Mouse (Mus musculus): ENCODE data around the gene Dapk3. TPM values are rescaled to one million over a fixed set of nuclear protein-coding genes. Genes with fewer than 3 reads are reported as not detected.

Gene Dapk3
- polyA plus RNA-seq (2012; ENCODE audit: low replicate concordance), result 53.3 and 169 TPM in 2 replicates

GRCm38 (mm10) chr10:81182336-81183333, at the start of gene Dapk3:
Gene Dapk3, plus strand, starts transcription at chr10:81183005.

GRCm38 (mm10) chr10:81134966-81135681, 47.7 kb upstream of the Dapk3 start, which contains the start of gene Zbtb7a:
Gene Zbtb7a, plus strand, starts transcription at chr10:81135220.

GRCm38 (mm10) chr10:81167200-81168086, 15.4 kb upstream of the Dapk3 start, which contains the start of gene Pias4:
Gene Pias4, minus strand, starts transcription at chr10:81167923.

GRCm38 (mm10) chr10:81176466-81177271, 6.1 kb upstream of the Dapk3 start, which contains the start of gene Eef2:
Gene Eef2, plus strand, starts transcription at chr10:81176631.

GRCm38 (mm10) chr10:81183805-81184204, 1.0 kb downstream of the Dapk3 start, which contains the start of gene 4930442H23Rik:
Gene 4930442H23Rik, minus strand, starts transcription at chr10:81183849.

GRCm38 (mm10) chr10:81201807-81202758, 19.3 kb downstream of the Dapk3 start, which contains the start of gene Nmrk2:
Gene Nmrk2, minus strand, starts transcription at chr10:81202051.

GRCm38 (mm10) chr10:81230438-81231332, 47.9 kb downstream of the Dapk3 start, which contains the start of gene Atcay:
Gene Atcay, minus strand, starts transcription at chr10:81230833.

GRCm38 (mm10) chr10:81232580-81233225, 49.9 kb downstream of the Dapk3 start, which contains the start of gene Zfr2:
Gene Zfr2, plus strand, starts transcription at chr10:81233155.

Other genes with a start within 250 kb of the Dapk3 start
- 0.27 and 0.35 TPM in 2 replicates for gene Gng7, start 168.1 kb upstream of the Dapk3 start, polyA plus RNA-seq (2012; ENCODE audit: low replicate concordance)
- gene Diras1, start 157.3 kb upstream of the Dapk3 start, polyA plus RNA-seq (2012; ENCODE audit: low replicate concordance), result not detected in 2 replicates
- gene Slc39a3, start 145.6 kb upstream of the Dapk3 start, polyA plus RNA-seq (2012; ENCODE audit: low replicate concordance), result 13.0 and 21.1 TPM in 2 replicates
- gene Sgta, start 122.8 kb upstream of the Dapk3 start, polyA plus RNA-seq (2012; ENCODE audit: low replicate concordance), result 204 and 220 TPM in 2 replicates
- gene Thop1, start 113.0 kb upstream of the Dapk3 start, polyA plus RNA-seq (2012; ENCODE audit: low replicate concordance), result 162 and 193 TPM in 2 replicates
- 0.35 TPM in 1 of 2 replicates, not detected in the other for gene Creb3l3, start 84.1 kb upstream of the Dapk3 start, polyA plus RNA-seq (2012; ENCODE audit: low replicate concordance)
- 498 and 833 TPM in 2 replicates for gene Map2k2, start 77.1 kb upstream of the Dapk3 start, polyA plus RNA-seq (2012; ENCODE audit: low replicate concordance)
- 295 and 321 TPM in 2 replicates for gene Zbtb7a, start 47.8 kb upstream of the Dapk3 start, polyA plus RNA-seq (2012; ENCODE audit: low replicate concordance)
- 90.2 and 186 TPM in 2 replicates for gene Pias4, start 15.1 kb upstream of the Dapk3 start, polyA plus RNA-seq (2012; ENCODE audit: low replicate concordance)
- 344 and 2,489 TPM in 2 replicates for gene Eef2, start 6.4 kb upstream of the Dapk3 start, polyA plus RNA-seq (2012; ENCODE audit: low replicate concordance)
- not detected in 2 replicates for gene 4930442H23Rik, start 844 bp downstream of the Dapk3 start, polyA plus RNA-seq (2012; ENCODE audit: low replicate concordance)
- not detected in 2 replicates for gene Nmrk2, start 19.0 kb downstream of the Dapk3 start, polyA plus RNA-seq (2012; ENCODE audit: low replicate concordance)
- 0.09 and 0.16 TPM in 2 replicates for gene Atcay, start 47.8 kb downstream of the Dapk3 start, polyA plus RNA-seq (2012; ENCODE audit: low replicate concordance)
- gene Zfr2, start 50.1 kb downstream of the Dapk3 start, polyA plus RNA-seq (2012; ENCODE audit: low replicate concordance), result 1.6 and 1.7 TPM in 2 replicates
- 4.8 and 18.9 TPM in 2 replicates for gene Matk, start 69.9 kb downstream of the Dapk3 start, polyA plus RNA-seq (2012; ENCODE audit: low replicate concordance)
- 351 and 433 TPM in 2 replicates for gene Mrpl54, start 83.9 kb downstream of the Dapk3 start, polyA plus RNA-seq (2012; ENCODE audit: low replicate concordance)
- gene Apba3, start 84.0 kb downstream of the Dapk3 start, polyA plus RNA-seq (2012; ENCODE audit: low replicate concordance), result 147 and 155 TPM in 2 replicates
- gene Tjp3, start 108.6 kb downstream of the Dapk3 start, polyA plus RNA-seq (2012; ENCODE audit: low replicate concordance), result 2.4 and 5.3 TPM in 2 replicates
- 189 and 253 TPM in 2 replicates for gene Pip5k1c, start 110.0 kb downstream of the Dapk3 start, polyA plus RNA-seq (2012; ENCODE audit: low replicate concordance)
- gene Cactin, start 138.1 kb downstream of the Dapk3 start, polyA plus RNA-seq (2012; ENCODE audit: low replicate concordance), result 67.6 and 96.5 TPM in 2 replicates
- 3.7 and 8.0 TPM in 2 replicates for gene Tbxa2r, start 145.7 kb downstream of the Dapk3 start, polyA plus RNA-seq (2012; ENCODE audit: low replicate concordance)
- 1.3 and 2.0 TPM in 2 replicates for gene Gipc3, start 160.3 kb downstream of the Dapk3 start, polyA plus RNA-seq (2012; ENCODE audit: low replicate concordance)
- 314 and 739 TPM in 2 replicates for gene Hmg20b, start 167.5 kb downstream of the Dapk3 start, polyA plus RNA-seq (2012; ENCODE audit: low replicate concordance)
- 68.4 and 74.4 TPM in 2 replicates for gene Mfsd12, start 174.5 kb downstream of the Dapk3 start, polyA plus RNA-seq (2012; ENCODE audit: low replicate concordance)
- 10.6 and 16.6 TPM in 2 replicates for gene 4930404N11Rik, start 182.8 kb downstream of the Dapk3 start, polyA plus RNA-seq (2012; ENCODE audit: low replicate concordance)
- 99.5 and 103 TPM in 2 replicates for gene Fzr1, start 195.5 kb downstream of the Dapk3 start, polyA plus RNA-seq (2012; ENCODE audit: low replicate concordance)
- gene Dohh, start 201.4 kb downstream of the Dapk3 start, polyA plus RNA-seq (2012; ENCODE audit: low replicate concordance), result 206 and 254 TPM in 2 replicates
- gene Gm48551, start 201.5 kb downstream of the Dapk3 start, polyA plus RNA-seq (2012; ENCODE audit: low replicate concordance), result 0.33 and 0.42 TPM in 2 replicates
- gene Gm48552, start 206.0 kb downstream of the Dapk3 start, polyA plus RNA-seq (2012; ENCODE audit: low replicate concordance), result 3.7 and 10.5 TPM in 2 replicates
- gene Smim24, start 210.0 kb downstream of the Dapk3 start, polyA plus RNA-seq (2012; ENCODE audit: low replicate concordance), result 0.68 and 2.2 TPM in 2 replicates